Mouse (Mus musculus) thymus, postnatal 36 days (tissue): ENCODE data around the gene Samd7.
A peak's percentile ranks its signal among the peaks of the same experiment; 100 is the strongest.

Experiments used
- DNase-seq, 2 experiments: peaks; one replicate each; pipeline ENCODE4 v3.0.0; 2022; ENCODE audit warnings: mixed read lengths in 2 of 2

Gene Samd7

GRCm38 (mm10) chr3:30765311-30766027, 19.4 kb downstream of the Samd7 start:
- DNase-seq: peak; percentile 22 to 54

DNA sequence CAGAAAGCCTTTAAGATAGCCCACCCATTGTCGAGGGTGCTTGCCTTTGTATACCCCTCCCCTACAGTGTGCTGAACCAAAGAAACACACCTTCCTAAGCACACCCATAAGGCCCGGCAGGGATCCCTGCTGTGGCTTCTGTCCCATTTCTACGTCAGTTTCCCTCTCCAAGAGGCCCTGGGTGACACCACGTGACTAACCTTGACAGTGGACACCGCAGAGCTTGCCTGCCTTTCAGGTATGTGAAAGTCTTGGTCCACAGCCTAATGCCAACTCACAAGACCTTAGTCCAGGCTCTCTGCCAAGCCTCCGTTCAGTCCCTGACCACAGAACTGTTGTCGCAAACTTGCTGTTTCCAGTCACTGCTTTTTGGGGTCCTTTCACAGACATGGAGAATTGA, 20.1 kb downstream of the Samd7 start:
- DNase-seq: no peak

- DNase-seq: no peak
Observed at GRCm38 (mm10) chr3:30767271-30767670, 21.2 kb downstream of the Samd7 start.

DNA sequence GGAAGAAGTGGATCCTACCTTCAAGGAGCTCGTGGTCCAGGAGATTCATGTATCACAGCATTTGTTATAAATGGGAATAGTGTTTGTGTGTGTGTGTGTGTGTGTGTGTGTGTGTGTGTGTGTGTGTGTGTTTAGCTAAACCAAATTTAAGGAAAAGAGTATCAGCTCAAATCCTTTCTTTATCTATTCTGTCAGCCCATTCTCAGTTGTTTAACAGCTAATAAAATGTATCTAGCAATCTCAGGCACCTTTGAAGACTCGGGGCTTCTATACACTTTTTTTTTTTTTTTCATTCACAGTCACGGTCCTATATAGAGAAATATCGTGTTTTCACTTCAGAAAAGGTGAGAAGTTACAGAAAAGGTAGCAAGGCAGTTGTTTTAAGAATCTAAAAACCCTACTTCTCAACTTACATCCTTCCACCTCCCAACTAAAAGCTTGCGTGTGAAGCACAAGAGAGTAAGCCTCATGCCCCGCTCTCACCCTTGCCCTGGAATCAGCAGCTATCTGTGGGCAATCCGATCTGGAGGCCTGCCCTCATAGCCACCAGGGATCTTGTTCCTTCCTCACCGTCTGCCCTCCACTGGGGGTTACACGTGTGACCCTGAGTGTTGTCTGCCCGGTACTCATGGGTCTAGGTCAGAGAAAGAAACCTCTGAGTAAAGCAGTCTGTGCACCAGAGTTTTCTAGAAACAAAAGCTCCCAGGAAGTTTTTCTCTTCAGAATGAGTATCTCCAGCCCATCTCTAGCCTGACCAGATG, 23.8 kb downstream of the Samd7 start:
- no peak for DNase-seq

DNA sequence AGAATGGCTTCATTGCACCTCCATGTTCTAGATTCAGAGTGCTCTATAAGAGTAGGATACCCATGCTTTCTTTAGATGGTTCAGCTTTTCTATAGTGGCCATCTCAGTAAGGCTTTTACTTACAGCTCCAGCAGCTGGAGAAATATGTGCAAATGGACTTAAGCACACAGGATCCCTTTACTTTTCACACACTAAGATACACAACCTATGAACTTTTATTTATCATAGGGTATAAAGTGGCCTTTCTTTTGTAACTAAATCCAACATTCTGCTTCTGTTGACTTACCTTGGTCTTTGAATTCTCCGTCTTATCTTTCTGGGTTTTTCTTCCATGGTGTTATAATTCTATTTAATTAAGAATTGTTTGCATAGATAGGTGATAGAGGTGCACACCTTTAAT, 25.5 kb downstream of the Samd7 start:
- DNase-seq: no peak

DNA sequence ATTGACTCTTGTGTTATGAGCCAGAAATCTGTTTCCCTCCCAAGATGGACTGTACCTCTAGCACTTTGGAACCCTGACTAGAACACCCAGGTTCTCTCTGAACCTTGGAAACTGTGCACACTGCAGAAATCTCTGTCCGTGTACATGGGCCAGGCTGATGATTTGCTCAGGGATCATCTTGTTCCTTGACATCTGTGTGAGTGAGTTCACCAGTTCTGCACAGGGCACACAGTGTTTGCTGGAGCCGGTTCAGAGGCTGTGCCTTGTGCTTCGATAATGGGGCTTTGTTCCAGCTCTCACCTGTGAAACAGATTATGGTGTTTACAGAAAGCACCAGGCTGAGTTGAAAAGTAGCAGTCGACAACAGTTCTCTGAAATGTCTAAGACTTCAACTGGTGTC, 26.5 kb downstream of the Samd7 start:
- no peak for DNase-seq

GRCm38 (mm10) chr3:30774677-30775076, 28.6 kb downstream of the Samd7 start:
- DNase-seq: no peak

DNA sequence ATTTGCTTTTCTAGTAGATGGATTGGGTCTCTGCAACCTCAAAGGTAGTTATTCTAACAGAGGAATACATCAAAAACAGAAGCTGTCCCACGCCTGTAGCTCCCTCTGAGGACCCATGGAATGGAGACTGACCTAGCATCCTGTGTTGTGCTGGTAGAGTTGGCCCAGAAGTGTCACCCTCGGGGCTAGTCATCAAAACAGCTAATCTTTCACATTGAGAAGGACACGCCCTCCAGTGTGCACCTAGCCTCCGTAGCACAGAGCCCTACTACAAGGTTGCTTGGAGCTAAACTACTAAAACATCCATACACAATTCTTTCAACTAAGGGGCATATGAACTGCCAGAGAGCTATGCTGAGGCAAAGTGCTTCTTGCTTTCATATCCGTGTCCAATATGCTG, 31.9 kb downstream of the Samd7 start:
- no peak for DNase-seq

GRCm38 (mm10) chr3:30788531-30788930, 42.4 kb downstream of the Samd7 start:
- DNase-seq: no peak

DNA sequence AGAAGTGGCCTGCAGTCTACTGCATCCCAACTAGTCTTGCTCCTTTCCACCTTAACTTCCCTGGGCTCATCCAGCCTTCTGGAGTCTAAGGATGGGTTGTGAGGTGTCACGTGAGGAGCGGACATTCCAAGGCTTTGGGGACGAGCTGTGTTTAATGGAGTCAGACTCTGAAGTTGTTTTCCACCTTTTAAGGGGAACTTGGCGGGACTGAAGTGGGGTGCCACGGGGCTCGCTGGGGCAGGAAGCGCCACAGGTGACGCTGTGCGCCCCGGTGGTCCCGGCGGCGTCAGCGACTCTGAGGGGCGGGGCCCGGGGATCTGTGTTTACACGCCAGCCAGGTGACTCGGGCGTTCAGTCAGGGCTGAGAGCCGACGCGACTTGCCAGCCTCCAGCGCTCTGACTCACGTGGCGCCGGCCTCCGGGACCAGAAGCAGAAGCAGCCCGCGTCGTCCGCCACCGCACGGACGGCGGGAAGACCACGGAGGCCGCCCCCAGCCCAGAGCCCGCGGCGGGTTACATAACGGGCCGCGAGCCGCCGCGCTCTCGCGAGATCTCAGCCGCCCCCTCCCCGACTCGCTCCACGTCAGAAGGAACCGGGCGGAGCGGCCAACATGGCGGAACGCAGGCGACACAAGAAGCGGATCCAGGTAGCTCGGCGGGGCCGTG, 46.8 kb downstream of the Samd7 start, which contains the start of gene Sec62:
Sec62 (plus strand) TSS at position 139 of the 666 bp plus-strand sequence.
- peak; percentile 94 for DNase-seq

DNA sequence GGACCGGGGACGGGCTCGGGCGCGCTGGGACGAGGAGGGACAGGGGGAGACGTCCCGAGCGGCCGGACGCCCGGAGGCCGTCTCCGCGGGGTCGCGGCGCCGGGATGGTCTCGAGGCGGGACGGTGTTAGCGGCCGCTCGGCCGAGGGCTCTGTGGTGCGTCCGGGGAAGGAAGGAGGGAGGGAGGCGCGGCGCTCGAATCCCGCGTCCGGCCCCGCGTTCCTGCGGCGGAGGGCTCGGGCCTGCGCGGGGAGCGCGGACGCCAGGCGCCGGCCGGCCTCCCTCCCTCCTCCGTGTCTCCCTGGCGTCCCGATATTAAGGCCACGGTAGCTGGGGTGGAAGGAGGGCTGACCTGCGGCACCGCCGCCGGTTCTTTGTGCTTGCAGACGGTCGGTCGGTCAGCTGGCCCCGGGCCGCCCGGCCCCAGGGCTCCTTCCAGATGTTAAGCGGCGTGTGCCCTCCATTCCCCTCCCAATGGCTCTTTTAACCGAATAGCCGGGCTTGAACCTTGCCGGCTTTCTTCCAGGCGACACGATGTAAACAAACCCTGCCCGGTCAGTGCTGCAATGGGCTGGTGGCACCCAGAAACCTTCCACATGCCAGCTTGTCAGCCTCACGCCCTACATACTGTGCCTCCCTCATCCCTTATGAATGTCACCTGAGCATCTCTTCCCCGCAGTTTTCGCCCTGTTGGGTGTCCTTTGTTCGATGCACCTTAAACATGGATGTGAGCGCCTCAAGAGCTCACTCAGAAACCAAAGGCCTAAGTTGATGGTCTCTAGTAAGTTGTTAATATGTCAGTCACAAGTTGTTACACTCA, 47.5 kb downstream of the Samd7 start:
- no peak for DNase-seq

GRCm38 (mm10) chr3:30802171-30802570, 56.1 kb downstream of the Samd7 start:
- DNase-seq: no peak

DNA sequence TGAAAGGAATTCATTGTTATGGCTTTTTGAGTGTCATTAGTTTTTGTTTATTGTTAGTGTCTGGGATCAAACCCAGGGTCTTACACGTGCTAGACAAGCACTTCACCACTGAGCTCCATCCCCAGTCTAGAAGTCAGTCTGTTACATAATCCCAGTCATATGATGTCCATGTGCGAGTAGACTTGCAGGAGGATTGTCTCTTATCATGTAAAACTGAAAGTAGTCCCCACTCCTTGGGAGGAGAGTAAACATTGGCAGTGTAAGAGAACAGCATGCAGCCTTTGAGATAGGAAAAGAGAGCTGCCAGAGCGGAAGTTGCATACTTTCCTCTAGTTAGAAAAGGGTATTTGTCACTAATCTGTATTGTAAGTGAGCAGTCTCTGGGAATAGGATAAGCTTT, 66.8 kb downstream of the Samd7 start:
- DNase-seq: no peak
